Comparison of ENCODE assay signal across 20 mouse cellular contexts in the genomic region with DNA sequence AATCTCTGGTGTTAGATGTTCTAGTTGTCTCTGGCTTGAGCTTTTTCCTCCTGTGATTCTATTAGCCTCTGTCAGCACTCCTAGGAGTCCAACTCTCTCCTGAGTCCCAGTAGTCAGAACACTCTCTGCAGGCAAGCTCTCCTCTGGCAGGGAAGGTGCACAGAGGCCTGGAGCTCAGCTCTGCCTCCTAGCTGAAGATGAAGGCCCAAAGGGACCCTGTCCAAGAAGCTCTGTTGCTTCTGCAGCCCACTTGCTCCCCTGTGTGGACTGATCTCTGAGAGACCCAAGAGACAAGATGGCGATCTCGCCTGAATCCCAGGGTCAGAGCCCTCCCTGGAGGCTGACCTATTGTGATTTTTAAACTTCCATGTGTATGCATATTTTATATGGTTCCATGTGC. TPM values are rescaled to one million over a fixed set of nuclear protein-coding genes. Genes with fewer than 3 reads are reported as not detected.
DNase-seq lines count a peak whose midpoint lies in the region; ATAC-seq lines count a peak whose summit lies in the region.
"Had no signal": no experiment of that assay in that cellular context is flagged by ENCODE, and none has a peak within 500 bp of the region (broad histone marks: within the 10 kb centered on the region; RNA-seq: fewer than 3 reads in every experiment).

No protein-coding gene starts in this region.

- no peak overlapping the region for H3K9ac ChIP-seq in liver, embryonic 11.5 days (ENCODE audit: low read depth, low read length)
- H3K9ac ChIP-seq in liver, embryonic 12.5 days: no peak overlapping the region
- H3K9ac ChIP-seq in hindbrain, embryonic 14.5 days: no peak overlapping the region
- H3K9ac ChIP-seq: forebrain, embryonic 13.5 days; forebrain, postnatal 0 days; heart, embryonic 15.5 days had no signal

- 0 out of 2 replicates have a peak, but pooled peaks cover 2% of the 10 kb centered on the region for H3K9me3 ChIP-seq in heart, embryonic 10.5 days
- H3K9me3 ChIP-seq in liver, embryonic 11.5 days (ENCODE audit: control insufficient read depth, low read length): no peaks in the 10 kb centered on the region
- no peaks in the 10 kb centered on the region for H3K9me3 ChIP-seq in liver, embryonic 12.5 days (replicated peaks)
- no peaks in the 10 kb centered on the region for H3K9me3 ChIP-seq in hindbrain, embryonic 14.5 days (ENCODE audit: control insufficient read depth, low read length)
- H3K9me3 ChIP-seq: embryonic facial prominence, embryonic 10.5 days; forebrain, embryonic 13.5 days; G1E; heart, embryonic 15.5 days had no signal

- no peak overlapping the region for H3K27ac ChIP-seq in heart, embryonic 10.5 days
- H3K27ac ChIP-seq in liver, embryonic 11.5 days (ENCODE audit: low read depth, low read length): no peak overlapping the region
- H3K27ac ChIP-seq in liver, embryonic 12.5 days: no peak overlapping the region
- no peak overlapping the region for H3K27ac ChIP-seq in hindbrain, embryonic 14.5 days
- H3K27ac ChIP-seq: embryonic facial prominence, embryonic 10.5 days; forebrain, embryonic 13.5 days; heart, embryonic 15.5 days had no signal

- peak; percentile 31 for DNase-seq in heart, embryonic 10.5 days (ENCODE audit: low spot score)
- no peak for DNase-seq in heart, adult 9 months (ENCODE audit: low spot score in 2 of 2)
- DNase-seq in liver, embryonic 11.5 days (ENCODE audit: low spot score): peak; percentile 8
- DNase-seq in thymus, postnatal 4 days: peak; percentile 11
- no peak for DNase-seq in thymus, postnatal 0 days (ENCODE audit: low spot score)
- DNase-seq in hindbrain, embryonic 14.5 days (ENCODE audit: low spot score): no peak
- DNase-seq: adrenal gland, adult 8-10 months; adrenal gland, postnatal 36 days; cerebellum, adult 2 months; cerebellum, postnatal 10 days; forebrain, postnatal 0 days; gastrocnemius, postnatal 36 days; heart, postnatal 36 days had no signal

- ATAC-seq in liver, embryonic 11.5 days (replicated peaks; ENCODE audit: low FRiP score): no peak
- ATAC-seq in liver, embryonic 12.5 days: no peak
- no peak for ATAC-seq in hindbrain, embryonic 14.5 days (ENCODE audit: low FRiP score)
- ATAC-seq: forebrain, embryonic 13.5 days; forebrain, postnatal 0 days; hindbrain, embryonic 16.5 days; inflammation-experienced regulatory T-cells, adult 6 months had no signal

- H3K4me3 ChIP-seq in heart, embryonic 10.5 days: no peak overlapping the region
- no peak overlapping the region for H3K4me3 ChIP-seq in liver, embryonic 11.5 days (ENCODE audit: low read depth, low read length)
- no peak overlapping the region for H3K4me3 ChIP-seq in liver, embryonic 12.5 days
- H3K4me3 ChIP-seq in hindbrain, embryonic 14.5 days (replicated peaks; ENCODE audit: low read length): no peak overlapping the region
- H3K4me3 ChIP-seq: embryonic facial prominence, embryonic 10.5 days; forebrain, embryonic 13.5 days; heart, embryonic 15.5 days had no signal

- no peaks in the 10 kb centered on the region for H3K27me3 ChIP-seq in heart, embryonic 10.5 days (ENCODE audit: insufficient read depth, poor library complexity, severe bottlenecking)
- no peaks in the 10 kb centered on the region for H3K27me3 ChIP-seq in liver, embryonic 11.5 days (replicated peaks; ENCODE audit: control insufficient read depth, insufficient read depth, low read length)
- H3K27me3 ChIP-seq in liver, embryonic 12.5 days (replicated peaks): no peaks in the 10 kb centered on the region
- no peaks in the 10 kb centered on the region for H3K27me3 ChIP-seq in hindbrain, embryonic 14.5 days (ENCODE audit: control insufficient read depth, insufficient read depth, low read length)
- H3K27me3 ChIP-seq: forebrain, embryonic 13.5 days; heart, embryonic 15.5 days had no signal

- no peaks in the 10 kb centered on the region for H3K36me3 ChIP-seq in heart, embryonic 10.5 days
- H3K36me3 ChIP-seq in liver, embryonic 11.5 days (ENCODE audit: control insufficient read depth, insufficient read depth, low read length): no peaks in the 10 kb centered on the region
- no peaks in the 10 kb centered on the region for H3K36me3 ChIP-seq in liver, embryonic 12.5 days
- H3K36me3 ChIP-seq in hindbrain, embryonic 14.5 days (replicated peaks; ENCODE audit: control insufficient read depth, insufficient read depth): no peaks in the 10 kb centered on the region
- H3K36me3 ChIP-seq: embryonic facial prominence, embryonic 10.5 days; G1E; heart, embryonic 15.5 days had no signal

- H3K4me1 ChIP-seq in heart, embryonic 10.5 days: no peaks in the 10 kb centered on the region
- H3K4me1 ChIP-seq in liver, embryonic 11.5 days (replicated peaks; ENCODE audit: control insufficient read depth, insufficient read depth, low read length): no peaks in the 10 kb centered on the region
- H3K4me1 ChIP-seq in liver, embryonic 12.5 days: no peaks in the 10 kb centered on the region
- H3K4me1 ChIP-seq in hindbrain, embryonic 14.5 days (replicated peaks; ENCODE audit: control insufficient read depth, insufficient read depth, low read length): no peaks in the 10 kb centered on the region
- H3K4me1 ChIP-seq: embryonic facial prominence, embryonic 10.5 days; forebrain, embryonic 13.5 days; heart, embryonic 15.5 days had no signal

- H3K4me2 ChIP-seq in liver, embryonic 11.5 days: no peak overlapping the region
- H3K4me2 ChIP-seq in liver, embryonic 12.5 days: no peak overlapping the region
- H3K4me2 ChIP-seq in hindbrain, embryonic 14.5 days (replicated peaks): no peak overlapping the region
- H3K4me2 ChIP-seq: forebrain, embryonic 13.5 days; heart, embryonic 15.5 days had no signal

- 78% methylated on average over 2 of the region's 2 CpGs for WGBS in heart, embryonic 10.5 days
- WGBS in liver, embryonic 11.5 days: 90% methylated on average over 2 of the region's 2 CpGs
- WGBS in liver, embryonic 12.5 days (ENCODE audit: insufficient replicate concordance): 80% methylated on average over 2 of the region's 2 CpGs
- WGBS in hindbrain, embryonic 14.5 days: 92% methylated on average over 2 of the region's 2 CpGs

RNA-seq across cellular contexts. Expression of a gene that starts 44.3 kb away (rescaled TPM):
- 0.75 and 1.1 TPM in 2 replicates for polyA plus RNA-seq in heart, embryonic 10.5 days (2016; fragmentation: Nextera tagmentation; extraction: Ambion mirVana)
- polyA plus RNA-seq in liver, embryonic 11.5 days (2014; fragmentation: Nextera tagmentation; extraction: Ambion mirVana): 1.0 and 1.4 TPM in 2 replicates
- 1.3 and 1.5 TPM in 2 replicates for polyA plus RNA-seq in liver, embryonic 12.5 days (2016; fragmentation: Nextera tagmentation; extraction: Ambion mirVana)
- polyA plus RNA-seq in thymus, postnatal 0 days (2015; fragmentation: Nextera tagmentation; extraction: Ambion mirVana): 10.0 and 14.4 TPM in 2 replicates
- 6.7 and 7.7 TPM in 2 replicates for polyA plus RNA-seq in hindbrain, embryonic 14.5 days (2014; fragmentation: Nextera tagmentation; extraction: Ambion mirVana)

Comparison
In these comparisons a context has a peak if more than half of its experiments do, and no peak if none do; other contexts are left out.
1. DNase-seq: peak in heart, embryonic 10.5 days (single experiment), liver, embryonic 11.5 days (single experiment) and thymus, postnatal 4 days (single experiment); none in heart, adult 9 months (0 of 2), thymus, postnatal 0 days (single experiment) and hindbrain, embryonic 14.5 days (single experiment).